Comparison of ENCODE assay signal across 10 mouse cellular contexts in genomic region chr4:97758661-97759060, GRCm38 (mm10). TPM values are rescaled to one million over a fixed set of nuclear protein-coding genes. Genes with fewer than 3 reads are reported as not detected.
DNase-seq lines count a peak whose midpoint lies in the region; ATAC-seq and TF ChIP-seq lines count a peak whose summit lies in the region.
"Had no signal": no experiment of that assay in that cellular context is flagged by ENCODE, and none has a peak within 500 bp of the region (broad histone marks: within the 10 kb centered on the region; RNA-seq: fewer than 3 reads in every experiment).

No protein-coding gene starts in this region.

- H3K9ac ChIP-seq in forebrain, embryonic 11.5 days (ENCODE audit: low read length), result peak overlapping the region; percentile 12; the same call in 1 of the 2 replicates
- H3K9ac ChIP-seq in hindbrain, embryonic 16.5 days (ENCODE audit: low read depth, low read length), result peak overlapping the region; percentile 72; the same call in 1 of the 2 replicates
- H3K9ac ChIP-seq in neural tube, embryonic 12.5 days, result peak overlapping the region; percentile 13; the same call in 1 of the 2 replicates

- no peaks in the 10 kb centered on the region for H3K9me3 ChIP-seq in forebrain, embryonic 11.5 days (ENCODE audit: control insufficient read depth, low read length)
- H3K9me3 ChIP-seq in hindbrain, embryonic 16.5 days (ENCODE audit: control insufficient read depth, low read length), result no peaks in the 10 kb centered on the region
- H3K9me3 ChIP-seq in neural tube, embryonic 12.5 days, result no peaks in the 10 kb centered on the region
- H3K9me3 ChIP-seq: megakaryocyte, embryonic 14.5 days had no signal

- peak overlapping the region; percentile 84 for H3K4me2 ChIP-seq in forebrain, embryonic 11.5 days (ENCODE audit: low read depth, low read length, severe bottlenecking)
- peak overlapping the region; percentile 85 for H3K4me2 ChIP-seq in hindbrain, embryonic 16.5 days (ENCODE audit: low read length)
- H3K4me2 ChIP-seq in neural tube, embryonic 12.5 days (replicated peaks), result peak overlapping the region; percentile 69

- peaks cover 11% of the 10 kb centered on the region; the same call in 1 of the 2 replicates for H3K4me1 ChIP-seq in forebrain, embryonic 11.5 days (replicated peaks; ENCODE audit: control insufficient read depth, insufficient read depth, low read length)
- H3K4me1 ChIP-seq in hindbrain, embryonic 16.5 days (ENCODE audit: control insufficient read depth, insufficient read depth, low read depth, low read length), result peaks cover 8% of the 10 kb centered on the region
- peaks cover 11% of the 10 kb centered on the region for H3K4me1 ChIP-seq in neural tube, embryonic 12.5 days

- H3K4me3 ChIP-seq in layer of hippocampus, adult 2 months, result peak overlapping the region; percentile 81
- no peak overlapping the region; the same call in 1 of the 2 replicates for H3K4me3 ChIP-seq in forebrain, embryonic 11.5 days (ENCODE audit: low read depth, low read length)
- peak overlapping the region; percentile 54 for H3K4me3 ChIP-seq in hindbrain, embryonic 16.5 days (ENCODE audit: low read length)
- H3K4me3 ChIP-seq in neural tube, embryonic 12.5 days, result peak overlapping the region; percentile 43; the same call in 1 of the 2 replicates

- ATAC-seq in forebrain, embryonic 11.5 days (replicated peaks; ENCODE audit: low FRiP score), result no peak; the same call in 1 of the 2 replicates
- ATAC-seq in hindbrain, embryonic 16.5 days, result no peak
- ATAC-seq in neural tube, embryonic 12.5 days (ENCODE audit: low FRiP score, low read depth), result no peak

- H3K36me3 ChIP-seq in forebrain, embryonic 11.5 days (ENCODE audit: control insufficient read depth, insufficient read depth, low read length), result no peaks in the 10 kb centered on the region
- H3K36me3 ChIP-seq in hindbrain, embryonic 16.5 days (ENCODE audit: control insufficient read depth, insufficient read depth, low read length), result no peaks in the 10 kb centered on the region
- H3K36me3 ChIP-seq in neural tube, embryonic 12.5 days, result no peaks in the 10 kb centered on the region
- H3K36me3 ChIP-seq: G1E had no signal

- peak overlapping the region; percentile 97 for H3K27ac ChIP-seq in layer of hippocampus, adult 2 months
- no peak overlapping the region for H3K27ac ChIP-seq in forebrain, embryonic 11.5 days (ENCODE audit: low read depth, low read length)
- H3K27ac ChIP-seq in hindbrain, embryonic 16.5 days (ENCODE audit: low read depth, low read length), result peak overlapping the region; percentile 81
- no peak overlapping the region for H3K27ac ChIP-seq in neural tube, embryonic 12.5 days

- no peak for DNase-seq in layer of hippocampus, adult 2 months (ENCODE audit: low spot score in 2 of 2)
- DNase-seq in layer of hippocampus, adult 8-10 months (ENCODE audit: low spot score in 2 of 2), result no peak
- no peak for DNase-seq in forebrain, embryonic 11.5 days (ENCODE audit: low spot score)
- no peak for DNase-seq in cerebellum, adult 11 months
- DNase-seq in frontal cortex, postnatal 36 days (ENCODE audit: low spot score in 2 of 2), result no peak
- no peak for DNase-seq in urinary bladder, adult 18-20 months (ENCODE audit: low spot score in 2 of 2)

- 14% methylated on average over 3 of the region's 3 CpGs for WGBS in forebrain, embryonic 11.5 days
- 21% methylated on average over 3 of the region's 3 CpGs for WGBS in hindbrain, embryonic 16.5 days
- WGBS in neural tube, embryonic 12.5 days, result 23% methylated on average over 3 of the region's 3 CpGs

- no peak for TF ChIP-seq CTCF in layer of hippocampus, adult 2 months (conservative IDR thresholded peaks at IDR 0.05)

- peaks cover 31% of the 10 kb centered on the region for H3K27me3 ChIP-seq in forebrain, embryonic 11.5 days (ENCODE audit: control insufficient read depth, insufficient read depth, low read length)
- H3K27me3 ChIP-seq in hindbrain, embryonic 16.5 days (replicated peaks; ENCODE audit: control insufficient read depth, insufficient read depth, low read length), result peaks cover 5% of the 10 kb centered on the region
- 0 out of 2 replicates have a peak, but pooled peaks cover 6% of the 10 kb centered on the region for H3K27me3 ChIP-seq in neural tube, embryonic 12.5 days (replicated peaks)

RNA-seq across cellular contexts. Expression of gene Nfia, which starts 13.9 kb away (rescaled TPM):
- 100 to 1,000 TPM; 113 to 115 TPM for total RNA-seq in layer of hippocampus, adult 2 months (2021)
- total RNA-seq in layer of hippocampus, adult 8-10 months (2022), result 100 to 1,000 TPM in 1 of 4 experiments, 10 to 100 TPM in 3; 94.9 to 110 (median 97.8) TPM
- polyA plus RNA-seq in forebrain, embryonic 11.5 days (2014; fragmentation: Nextera tagmentation; extraction: Ambion mirVana), result 39.5 and 45.4 TPM in 2 replicates
- polyA plus RNA-seq in hindbrain, embryonic 16.5 days (2015; fragmentation: Nextera tagmentation; extraction: Ambion mirVana), result 38.4 and 43.4 TPM in 2 replicates
- polyA plus RNA-seq in neural tube, embryonic 12.5 days (2016; fragmentation: Nextera tagmentation; extraction: Ambion mirVana), result 42.4 and 47.8 TPM in 2 replicates

RNA-seq across cellular contexts. Expression of gene E130114P18Rik, which starts 19.2 kb away (rescaled TPM):
- total RNA-seq in layer of hippocampus, adult 2 months (2021), result 1 to 10 TPM; 7.1 to 7.9 TPM
- total RNA-seq in layer of hippocampus, adult 8-10 months (2022), result 1 to 10 TPM; 6.7 to 9.3 (median 7.9) TPM
- 45.7 and 46.4 TPM in 2 replicates for polyA plus RNA-seq in forebrain, embryonic 11.5 days (2014; fragmentation: Nextera tagmentation; extraction: Ambion mirVana)
- polyA plus RNA-seq in hindbrain, embryonic 16.5 days (2015; fragmentation: Nextera tagmentation; extraction: Ambion mirVana), result 20.9 and 21.5 TPM in 2 replicates
- polyA plus RNA-seq in neural tube, embryonic 12.5 days (2016; fragmentation: Nextera tagmentation; extraction: Ambion mirVana), result 17.3 and 20.4 TPM in 2 replicates
- polyA plus RNA-seq: G1E had no signal

Comparison
In these comparisons a context has a peak if more than half of its experiments do, and no peak if none do; other contexts are left out.
1. H3K27ac ChIP-seq: peak in layer of hippocampus, adult 2 months (single experiment) and hindbrain, embryonic 16.5 days (single experiment); none in forebrain, embryonic 11.5 days (single experiment) and neural tube, embryonic 12.5 days (single experiment).
2. H3K9ac ChIP-seq: peak in every context shown above with its lines; median percentile 72 in hindbrain, embryonic 16.5 days; 13 in neural tube, embryonic 12.5 days; 12 in forebrain, embryonic 11.5 days.
3. Peak in every context shown above with its lines, with median percentiles within 50 percentile points of each other: H3K4me2 ChIP-seq.